Mouse (Mus musculus) gonadal fat pad, adult 2 months (tissue): ENCODE measurements around the gene Olfr30. TPM values are rescaled to one million over a fixed set of nuclear protein-coding genes. Genes with fewer than 3 reads are reported as not detected.
"Not testable (repeated sequence)": the region's sequence is repeated elsewhere in the genome, so short reads cannot be mapped to it uniquely, and the experiment has no call there.

Experiments
- DNase-seq: peaks from one replicate; pipeline ENCODE4 v3.0.0-alpha.2; 2012; ENCODE audit warnings: low read depth
- polyA plus RNA-seq: library from polyadenylated mRNA; depleted of rRNA; stranded (reverse); fragments of >200 nt; gene quantifications from 2 replicates; pipeline ENCODE4 v1.2.3, GENCODE M21; 2012; rRNA removed

The Olfr30 gene
- polyA plus RNA-seq = 0.14 and 0.30 TPM in 2 replicates

GRCm38 (mm10) chr11:58462170-58462569 is at the start of gene Olfr30:
Gene Olfr30 (minus strand): TSS chr11:58462270.
- no peak for DNase-seq

GRCm38 (mm10) chr11:58509058-58509457 is 47.0 kb upstream of the Olfr30 start:
- DNase-seq = not testable (repeated sequence)

- DNase-seq = not testable (repeated sequence)
These were observed 40.4 kb upstream of the Olfr30 start, which contains the start of gene Olfr331 for GRCm38 (mm10) chr11:58502472-58502871. Gene Olfr331 (minus strand): TSS chr11:58502572.

- no peak for DNase-seq
These were observed 37.2 kb upstream of the Olfr30 start for GRCm38 (mm10) chr11:58499290-58499689.

GRCm38 (mm10) chr11:58498761-58499160 is 36.7 kb upstream of the Olfr30 start:
- DNase-seq = no peak

GRCm38 (mm10) chr11:58492455-58492854 is 30.4 kb upstream of the Olfr30 start, which contains the start of gene Olfr332:
Gene Olfr332 (minus strand): TSS chr11:58492555.
- no peak for DNase-seq

- no peak for DNase-seq
These were observed 8.5 kb downstream of the Olfr30 start for GRCm38 (mm10) chr11:58453592-58453991.

GRCm38 (mm10) chr11:58452759-58453158 is 9.3 kb downstream of the Olfr30 start, which contains the start of gene Lypd9:
Gene Lypd9 (minus strand): TSS chr11:58452923.
- no peak for DNase-seq

- no peak for DNase-seq
These were observed 24.2 kb downstream of the Olfr30 start for GRCm38 (mm10) chr11:58437866-58438265.

GRCm38 (mm10) chr11:58432259-58432658 is 29.8 kb downstream of the Olfr30 start, which contains the start of gene Gm12253:
Gene Gm12253 (plus strand): TSS chr11:58432559.
- DNase-seq = no peak

GRCm38 (mm10) chr11:58420815-58421214 is 41.3 kb downstream of the Olfr30 start, which contains the start of gene 1810065E05Rik:
Gene 1810065E05Rik (plus strand): TSS chr11:58421111.
- DNase-seq = no peak

- DNase-seq = no peak
These were observed 43.7 kb downstream of the Olfr30 start for GRCm38 (mm10) chr11:58418336-58418735.

GRCm38 (mm10) chr11:58408066-58408465 is 54.0 kb downstream of the Olfr30 start:
- DNase-seq = no peak

Other genes with a start within 250 kb of the Olfr30 start
- 2.7 and 4.6 TPM in 2 replicates for gene 4930438A08Rik, start 187.5 kb downstream of the Olfr30 start, polyA plus RNA-seq
- gene Zfp692, start 155.2 kb downstream of the Olfr30 start, polyA plus RNA-seq = 42.3 and 45.8 TPM in 2 replicates
- gene Zfp672, start 131.9 kb downstream of the Olfr30 start, polyA plus RNA-seq = 47.1 and 48.3 TPM in 2 replicates
- 56.5 and 58.4 TPM in 2 replicates for gene Sh3bp5l, start 131.5 kb downstream of the Olfr30 start, polyA plus RNA-seq
- 1,979 and 3,212 TPM in 2 replicates for gene Lypd8, start 83.2 kb downstream of the Olfr30 start, polyA plus RNA-seq
- gene 1810065E05Rik, start 41.2 kb downstream of the Olfr30 start, polyA plus RNA-seq = 0.32 and 0.60 TPM in 2 replicates
- not detected in 2 replicates for gene Gm12253, start 29.7 kb downstream of the Olfr30 start, polyA plus RNA-seq
- 0.26 and 0.39 TPM in 2 replicates for gene Lypd9, start 9.3 kb downstream of the Olfr30 start, polyA plus RNA-seq
- gene Olfr332, start 30.3 kb upstream of the Olfr30 start, polyA plus RNA-seq = 0.08 and 0.13 TPM in 2 replicates
- not detected in 2 replicates for gene Olfr331, start 40.3 kb upstream of the Olfr30 start, polyA plus RNA-seq
- gene Olfr330, start 72.6 kb upstream of the Olfr30 start, polyA plus RNA-seq = not detected in 2 replicates
- gene Olfr329-ps, start 84.2 kb upstream of the Olfr30 start, polyA plus RNA-seq = not detected in 2 replicates
- gene Olfr328, start 93.4 kb upstream of the Olfr30 start, polyA plus RNA-seq = not detected in 2 replicates
- gene Olfr224, start 108.3 kb upstream of the Olfr30 start, polyA plus RNA-seq = not detected in 2 replicates
- not detected in 2 replicates for gene Olfr325, start 115.5 kb upstream of the Olfr30 start, polyA plus RNA-seq
- gene Olfr324, start 132.8 kb upstream of the Olfr30 start, polyA plus RNA-seq = not detected in 2 replicates
- gene 2210407C18Rik, start 153.8 kb upstream of the Olfr30 start, polyA plus RNA-seq = 0.29 TPM in 1 of 2 replicates, not detected in the other
- gene Olfr323, start 168.2 kb upstream of the Olfr30 start, polyA plus RNA-seq = not detected in 2 replicates
- gene Trim58, start 178.2 kb upstream of the Olfr30 start, polyA plus RNA-seq = not detected in 2 replicates
- gene Olfr322, start 196.5 kb upstream of the Olfr30 start, polyA plus RNA-seq = not detected in 2 replicates
- gene Olfr320, start 218.8 kb upstream of the Olfr30 start, polyA plus RNA-seq = not detected in 2 replicates
- 0.06 TPM in 1 of 2 replicates, not detected in the other for gene Olfr319, start 236.9 kb upstream of the Olfr30 start, polyA plus RNA-seq